ENCODE assay signal across 34 mouse cellular contexts in genomic region chr13:44157236-44157635, GRCm38 (mm10).
"Had no signal": no experiment of that assay in that cellular context is flagged by ENCODE, and none has a peak within 500 bp of the region (broad histone marks: within the 10 kb centered on the region; RNA-seq: fewer than 3 reads in every experiment).

No protein-coding gene starts in this region.

- H3K36me3 ChIP-seq: heart, embryonic 10.5 days; heart, embryonic 12.5 days; heart, embryonic 13.5 days; heart, embryonic 15.5 days; hindbrain, embryonic 10.5 days; hindbrain, embryonic 12.5 days; hindbrain, embryonic 13.5 days; hindbrain, embryonic 15.5 days; intestine, embryonic 15.5 days; kidney, embryonic 15.5 days had no signal

- H3K27me3 ChIP-seq: heart, embryonic 12.5 days; heart, embryonic 13.5 days; heart, embryonic 15.5 days; hindbrain, embryonic 12.5 days; hindbrain, embryonic 13.5 days; hindbrain, embryonic 15.5 days; intestine, embryonic 15.5 days; kidney, embryonic 15.5 days had no signal

- H3K4me3 ChIP-seq: heart, embryonic 10.5 days; heart, embryonic 12.5 days; heart, embryonic 13.5 days; heart, embryonic 15.5 days; hindbrain, embryonic 10.5 days; hindbrain, embryonic 12.5 days; hindbrain, embryonic 13.5 days; hindbrain, embryonic 15.5 days; intestine, embryonic 15.5 days; kidney, embryonic 15.5 days; layer of hippocampus, adult 2 months had no signal

- ATAC-seq: hindbrain, embryonic 16.5 days; hindbrain, postnatal 0 days; inflammation-experienced regulatory T-cells, adult 6 months; intestine, embryonic 15.5 days; intestine, embryonic 16.5 days; intestine, postnatal 0 days had no signal

- H3K9me3 ChIP-seq: heart, embryonic 15.5 days; hindbrain, embryonic 13.5 days; hindbrain, embryonic 15.5 days; intestine, embryonic 15.5 days; kidney, embryonic 15.5 days had no signal

- H3K4me1 ChIP-seq: hindbrain, embryonic 10.5 days; hindbrain, embryonic 12.5 days; hindbrain, embryonic 15.5 days; intestine, embryonic 15.5 days had no signal

- H3K9ac ChIP-seq: heart, embryonic 12.5 days; heart, embryonic 13.5 days; heart, embryonic 15.5 days; hindbrain, embryonic 12.5 days; hindbrain, embryonic 13.5 days; hindbrain, embryonic 14.5 days; hindbrain, embryonic 15.5 days; intestine, embryonic 15.5 days; kidney, embryonic 15.5 days had no signal

- H3K4me2 ChIP-seq: heart, embryonic 11.5 days; heart, embryonic 12.5 days; heart, embryonic 13.5 days; heart, embryonic 15.5 days; hindbrain, embryonic 12.5 days; hindbrain, embryonic 13.5 days; hindbrain, embryonic 14.5 days; hindbrain, embryonic 15.5 days; intestine, embryonic 15.5 days; kidney, embryonic 15.5 days had no signal

- DNase-seq: heart, postnatal 10 days; heart, postnatal 14 days; heart, postnatal 36 days; kidney, adult 11 months; kidney, adult 18-20 months; kidney, adult 2 months; kidney, adult 8-10 months; kidney, adult 9 months; kidney, postnatal 10 days; kidney, postnatal 14 days; kidney, postnatal 25 days; kidney, postnatal 36 days; kidney, postnatal 4 days; layer of hippocampus, adult 9-11 months; layer of hippocampus, postnatal 36 days had no signal

- H3K27ac ChIP-seq: heart, embryonic 10.5 days; heart, embryonic 13.5 days; heart, embryonic 15.5 days; hindbrain, embryonic 10.5 days; hindbrain, embryonic 12.5 days; hindbrain, embryonic 13.5 days; hindbrain, embryonic 14.5 days; hindbrain, embryonic 15.5 days; hindbrain, postnatal 0 days; intestine, embryonic 15.5 days; kidney, embryonic 15.5 days; kidney, postnatal 0 days; layer of hippocampus, adult 2 months had no signal
